Mouse (Mus musculus): ENCODE results near the gene Prlhr. TPM values are rescaled to one million over a fixed set of nuclear protein-coding genes. Genes with fewer than 3 reads are reported as not detected.

Prlhr gene
- total RNA-seq (2022), result 1 to 10 TPM in 2 of 4 experiments, under 1 TPM in 2; 0.28 to 1.9 (median 1.1) TPM

DNA sequence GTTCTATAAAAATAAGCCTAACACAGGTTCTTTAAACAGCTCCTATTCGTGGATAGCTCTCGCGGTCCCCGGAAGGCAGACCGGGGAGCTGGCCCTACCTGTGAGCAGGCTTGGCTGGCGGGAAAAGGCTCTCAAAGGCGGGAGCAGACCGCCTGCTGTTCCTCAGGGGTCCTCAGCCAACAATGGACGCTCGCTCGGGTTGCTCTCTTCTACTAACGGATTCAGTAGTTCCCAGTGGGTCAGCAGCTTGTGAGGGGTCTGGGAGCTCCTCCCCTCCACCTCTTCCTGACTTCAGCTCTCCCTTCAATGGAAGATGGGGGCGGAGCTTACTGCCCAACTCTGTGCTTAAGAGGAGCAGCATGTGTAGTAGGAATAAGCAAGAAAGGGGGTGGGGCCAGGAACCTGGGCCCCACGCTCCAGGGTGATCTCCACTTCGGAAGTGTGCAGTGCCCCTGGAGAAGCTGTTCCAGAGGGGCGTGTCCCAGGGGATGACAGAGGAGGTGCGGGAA, at the start of gene Prlhr:
TSS of gene Prlhr (minus strand) at position 51 of the 509 bp plus-strand sequence.
- DNase-seq, result no peak

DNA sequence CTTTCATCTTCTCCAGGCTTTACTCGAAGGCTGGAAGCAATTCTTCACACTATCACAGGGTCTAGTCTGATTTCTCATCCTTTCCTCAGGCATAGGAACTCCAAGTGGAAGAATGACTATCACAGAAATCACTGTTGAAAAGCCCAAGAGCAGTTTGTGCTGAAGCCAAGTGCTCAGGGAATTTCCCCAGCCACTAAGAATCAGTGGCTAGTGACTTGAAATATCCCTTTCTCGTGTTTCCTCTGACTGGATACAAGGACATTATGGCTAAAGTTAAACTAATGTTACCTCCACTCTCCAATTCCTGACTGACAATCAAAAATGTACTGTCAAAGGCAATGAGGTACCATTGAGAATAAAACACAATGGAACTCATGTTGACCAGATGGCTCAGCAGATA, 47.0 kb upstream of the Prlhr start:
- DNase-seq, result no peak

DNA sequence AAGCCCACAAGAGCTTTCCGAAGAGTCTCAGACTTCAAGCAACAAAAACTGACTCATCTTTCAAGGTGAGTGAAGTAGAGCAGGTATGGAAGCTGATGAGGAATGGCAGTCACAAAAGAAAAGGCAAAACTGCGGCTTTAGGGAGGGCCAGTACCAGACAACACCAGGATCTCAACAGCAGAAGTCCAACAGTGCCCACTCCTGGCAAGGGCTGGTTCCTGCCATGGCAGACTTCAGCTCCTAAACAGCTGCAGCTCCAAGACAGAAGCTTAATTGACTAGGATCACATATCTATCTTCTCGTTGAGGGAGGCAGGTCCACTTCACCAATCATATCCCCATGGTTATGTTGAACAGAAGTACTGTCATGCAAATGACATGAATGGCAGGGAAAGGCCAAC, 45.3 kb upstream of the Prlhr start:
- no peak for DNase-seq

DNA sequence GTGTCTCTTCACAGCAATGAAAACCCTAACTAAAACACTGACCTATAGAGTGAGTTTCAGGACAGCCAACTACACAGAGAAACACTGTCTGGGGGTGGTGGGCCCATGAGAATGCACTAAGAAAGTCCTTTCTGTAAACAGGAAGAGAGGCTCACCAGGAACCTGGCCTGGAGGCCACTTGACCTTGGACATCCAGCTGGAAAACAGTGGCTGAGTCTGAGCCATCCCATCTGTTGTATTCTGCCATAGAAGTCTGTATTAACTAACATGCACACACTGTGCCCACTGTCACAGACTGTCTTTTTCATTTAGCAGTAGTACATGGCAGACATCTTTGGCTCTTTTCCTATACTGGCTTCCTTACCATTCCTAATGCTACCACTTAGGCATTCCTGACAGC, 32.1 kb upstream of the Prlhr start:
- no peak for DNase-seq

DNA sequence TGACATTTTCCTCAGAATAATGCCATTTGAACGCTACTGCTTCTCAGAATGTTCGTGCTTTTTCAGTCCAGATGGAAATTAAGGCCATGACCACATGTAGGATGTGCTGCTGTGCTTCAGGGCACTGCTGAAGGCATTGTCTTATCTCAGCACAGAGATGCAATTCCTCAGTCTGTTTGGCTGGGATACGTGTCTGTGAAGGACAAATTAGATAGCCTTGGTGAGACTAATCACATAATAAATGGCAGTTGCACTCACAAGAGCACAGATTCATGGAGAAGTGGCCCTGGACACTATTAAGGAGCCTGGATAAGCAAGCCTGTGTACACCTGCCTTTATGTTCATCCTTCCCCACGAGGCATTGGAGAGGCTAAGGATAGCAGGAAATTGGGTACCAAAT, 29.1 kb upstream of the Prlhr start:
- DNase-seq, result peak; percentile 6

DNA sequence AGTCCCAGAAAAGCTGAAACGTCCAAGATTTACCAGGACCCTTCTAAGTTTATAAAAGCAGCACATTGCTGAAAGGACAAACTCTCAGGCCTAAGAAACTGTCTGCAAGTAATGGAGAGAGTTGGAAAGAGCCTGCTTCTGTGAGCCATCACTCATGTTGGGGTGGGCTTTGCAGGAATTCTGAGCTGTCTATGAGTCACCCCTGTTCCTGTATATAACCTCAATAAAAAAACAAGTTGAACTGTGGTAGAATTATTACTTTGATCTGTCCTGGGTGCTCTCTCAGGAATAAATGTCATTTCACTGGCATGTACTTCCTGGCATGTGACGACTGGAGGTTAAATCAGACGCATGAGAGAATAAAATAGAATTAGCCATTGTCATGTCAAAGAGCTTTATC, 27.7 kb upstream of the Prlhr start:
- DNase-seq, result no peak

DNA sequence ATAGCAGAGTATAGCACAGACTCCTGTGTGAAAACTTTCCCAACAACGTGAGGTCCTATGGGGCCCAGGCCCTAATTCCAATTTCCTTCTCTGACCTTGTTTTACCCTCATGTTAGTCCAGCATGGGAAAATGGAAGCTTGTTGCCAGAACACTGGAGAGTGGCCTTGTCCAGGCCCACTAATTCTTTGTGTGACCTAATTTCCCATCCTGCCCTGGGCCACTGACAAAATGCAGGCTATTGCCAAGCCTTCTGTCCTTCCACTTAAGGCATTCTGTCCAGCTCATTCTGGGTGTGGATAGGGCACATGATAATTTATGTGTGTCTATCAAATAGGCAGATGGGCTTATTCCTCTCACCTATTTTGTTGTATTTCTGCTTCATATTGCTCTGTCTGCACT, 21.5 kb upstream of the Prlhr start:
- peak; percentile 67 for DNase-seq

DNA sequence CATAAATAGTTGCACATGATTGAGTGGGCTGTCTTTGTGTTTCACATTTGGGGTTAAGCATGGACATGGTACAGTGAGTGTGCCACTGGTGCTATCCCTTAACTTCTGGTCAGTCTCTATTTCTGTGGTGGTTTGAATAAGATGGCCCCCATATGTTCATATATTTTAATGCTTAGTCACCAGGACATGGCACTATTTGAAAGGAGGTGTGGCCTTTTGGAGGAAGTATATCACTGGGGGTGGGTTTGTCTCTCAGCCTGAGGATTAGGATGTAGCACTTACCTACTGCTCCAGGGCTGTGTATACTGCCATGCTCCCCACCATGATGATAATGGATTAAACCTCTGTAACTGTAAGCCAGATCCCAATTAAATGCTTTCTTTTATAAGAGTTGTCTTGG, 17.2 kb upstream of the Prlhr start:
- DNase-seq, result no peak

DNA sequence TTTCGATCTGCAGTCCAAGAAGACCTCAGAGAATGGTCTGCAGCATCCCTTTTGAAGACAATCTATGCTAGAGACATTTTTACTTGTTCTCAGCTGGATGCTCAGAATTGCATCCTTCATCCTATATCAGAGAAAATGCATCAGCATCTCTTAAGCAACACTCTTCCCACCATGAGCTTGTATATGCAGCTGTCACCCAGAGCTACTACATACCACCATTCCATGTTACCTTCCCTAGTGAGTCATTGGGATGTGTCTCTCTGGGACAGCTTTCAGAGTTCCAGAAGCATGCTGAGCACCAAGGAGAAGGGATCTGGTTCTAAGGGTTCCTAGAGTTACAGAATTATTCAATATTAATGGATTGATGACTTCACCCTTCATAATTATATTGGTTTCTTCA, 10.8 kb upstream of the Prlhr start:
- DNase-seq, result no peak

DNA sequence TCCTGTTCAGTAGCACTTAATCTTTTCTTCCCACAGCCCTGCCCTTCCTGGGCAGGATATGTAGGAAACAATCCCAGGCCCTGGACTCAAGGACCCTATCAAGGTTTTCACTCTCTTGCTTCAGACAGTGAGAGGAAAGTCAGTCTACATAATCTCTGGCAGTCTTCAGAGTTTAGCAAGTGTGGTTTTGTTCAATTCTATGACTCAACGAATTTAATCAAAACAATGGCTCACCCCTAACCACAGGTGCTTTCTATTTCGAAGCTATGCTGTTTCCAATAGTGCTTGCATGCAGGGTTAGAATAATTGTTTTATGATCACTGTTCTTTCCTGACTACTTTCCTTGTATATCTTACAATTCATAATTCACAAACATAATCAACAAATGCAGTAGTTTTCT, 9.7 kb upstream of the Prlhr start:
- no peak for DNase-seq

DNA sequence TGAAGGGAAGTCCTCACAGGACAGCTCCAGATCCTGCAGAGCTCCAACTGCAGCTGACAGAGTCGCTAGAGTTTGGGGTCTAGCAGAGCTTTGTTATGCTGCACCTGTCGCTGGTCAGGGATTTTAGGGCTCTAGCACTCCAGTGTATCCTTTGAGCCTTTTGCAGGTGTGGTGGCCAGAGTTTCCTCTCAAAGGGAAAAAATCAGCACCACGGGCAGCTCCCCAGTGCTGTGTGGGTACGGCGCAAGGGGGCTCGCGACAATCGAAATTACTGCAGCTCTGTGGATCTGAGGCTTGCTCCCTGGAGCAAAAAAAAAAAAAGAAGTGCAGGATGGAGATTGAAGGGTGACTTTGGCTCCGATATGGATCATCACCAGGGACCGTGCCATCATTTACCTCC, 742 bp upstream of the Prlhr start:
- no peak for DNase-seq

DNA sequence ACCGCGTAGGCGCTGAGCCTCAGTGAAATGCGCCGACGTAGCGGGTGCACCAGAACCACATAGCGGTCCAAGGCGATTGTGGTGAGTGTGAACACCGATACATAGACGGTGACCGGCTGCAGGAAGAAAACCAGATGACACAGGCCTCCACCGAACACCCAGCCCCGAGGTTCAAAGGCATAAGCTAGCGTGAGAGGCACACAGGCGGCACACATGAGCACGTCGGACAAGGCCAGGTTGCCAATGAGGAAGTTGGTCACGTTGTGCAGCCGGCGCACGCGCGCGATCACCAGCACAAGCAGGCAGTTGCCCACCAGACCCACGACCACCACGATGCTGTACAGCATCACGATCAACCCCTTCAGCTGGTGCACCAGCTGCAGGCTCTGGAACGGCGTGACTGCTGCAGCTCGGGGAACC, 506 bp downstream of the Prlhr start:
- no peak for DNase-seq

DNA sequence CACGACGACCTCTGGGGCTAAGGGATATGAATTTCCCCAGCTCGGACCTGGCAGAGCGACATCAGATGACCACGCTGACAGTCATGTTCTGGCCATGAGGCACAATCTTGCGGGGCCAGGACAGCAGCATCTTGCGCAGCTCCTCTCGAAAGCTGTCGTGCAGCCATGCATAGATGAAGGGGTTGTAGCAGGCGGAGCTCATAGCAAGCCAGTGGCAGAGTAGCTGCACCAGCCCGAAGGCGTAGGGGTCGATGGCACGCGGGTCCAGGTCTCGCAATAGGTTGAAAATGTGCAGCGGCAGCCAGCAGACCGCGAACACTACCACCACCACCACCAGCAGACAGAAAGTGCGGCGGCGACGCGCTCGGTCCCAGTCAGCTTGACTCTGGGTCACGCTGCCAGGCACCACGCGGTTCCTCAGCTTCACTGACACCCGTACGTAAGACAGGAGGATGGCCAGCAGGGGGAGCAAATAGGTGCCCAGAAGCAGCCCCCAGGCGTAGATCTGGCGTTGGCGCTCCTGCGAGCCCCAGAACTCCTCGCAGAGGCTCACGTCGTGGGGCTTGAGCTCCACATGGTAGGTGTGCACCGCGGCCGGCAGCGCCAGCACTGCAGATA, 1.0 kb downstream of the Prlhr start:
- peak; percentile 50 for DNase-seq

DNA sequence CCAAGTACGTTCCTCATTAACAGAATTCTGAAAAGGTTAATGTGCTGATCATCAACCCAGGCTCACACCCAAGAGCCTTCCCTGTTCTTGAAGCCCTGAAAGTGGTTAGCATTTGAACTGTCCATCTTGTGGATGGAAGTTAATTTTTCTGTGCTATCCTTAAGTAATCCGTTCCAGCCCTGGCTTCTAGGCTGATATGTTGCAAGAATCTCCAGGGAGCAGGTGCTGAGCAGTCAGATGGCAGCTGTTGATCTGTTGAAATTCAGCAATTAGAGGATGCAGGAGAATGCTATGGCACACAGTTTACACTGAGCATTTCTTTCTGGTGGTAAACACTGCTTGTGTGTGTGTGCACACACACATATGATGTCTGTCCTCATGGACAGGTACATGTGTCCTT, 2.4 kb downstream of the Prlhr start:
- DNase-seq, result no peak

DNA sequence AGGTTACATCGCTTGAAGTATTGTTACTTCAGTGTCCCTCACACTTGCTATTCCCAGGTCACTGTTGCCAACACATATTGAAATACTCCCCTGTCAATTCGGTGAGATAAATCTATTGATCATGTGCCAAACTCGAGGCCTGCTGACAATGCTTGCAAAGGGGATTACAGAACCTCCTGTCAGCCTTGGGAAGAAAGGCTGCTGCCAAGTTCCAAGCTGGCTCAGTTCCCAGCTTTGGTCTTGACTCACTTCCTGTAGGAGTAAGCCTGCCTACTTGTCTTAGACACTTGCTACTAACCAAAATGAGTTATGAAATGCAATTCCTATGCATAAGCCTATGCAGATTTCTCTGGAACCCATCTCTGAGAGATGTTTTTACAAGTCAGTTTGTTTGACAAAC, 4.2 kb downstream of the Prlhr start:
- DNase-seq, result peak; percentile 88

DNA sequence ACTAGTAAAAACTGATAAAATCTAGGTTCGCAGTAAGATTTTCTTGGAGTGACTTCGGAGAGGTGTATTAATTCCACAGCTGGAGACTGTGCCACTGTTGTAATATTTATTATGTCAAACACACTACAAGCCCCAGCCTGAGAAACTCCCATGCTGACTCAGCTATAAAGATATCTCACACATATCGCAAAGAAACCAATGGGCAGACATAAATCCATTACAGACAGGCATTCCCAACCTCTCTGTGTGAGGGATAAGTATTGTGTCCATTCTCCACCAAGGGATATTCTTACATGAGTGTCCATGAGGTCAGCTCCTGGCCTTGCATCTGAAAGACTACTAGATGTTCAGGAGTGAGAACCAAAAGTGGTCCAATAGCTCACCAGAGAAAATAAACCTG, 4.7 kb downstream of the Prlhr start:
- DNase-seq, result no peak

DNA sequence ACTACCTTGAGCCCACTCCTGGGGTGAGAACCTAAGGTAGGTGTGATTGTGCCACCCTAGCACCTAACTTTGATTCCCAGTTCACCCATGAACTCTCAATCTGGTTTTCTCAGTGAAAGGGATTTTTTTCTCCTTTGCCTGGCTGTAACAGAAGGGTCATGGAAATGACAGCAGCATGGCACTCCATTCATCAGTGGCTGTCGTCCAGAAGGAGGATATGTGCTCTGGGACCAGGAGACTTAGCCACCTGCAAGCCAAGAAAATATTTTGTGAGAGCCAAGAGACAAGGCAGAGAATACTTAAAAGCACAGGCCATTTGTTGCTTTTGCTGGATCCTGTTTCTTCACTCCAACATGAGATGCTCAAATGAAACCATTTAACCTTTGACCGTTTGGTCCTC, 6.6 kb downstream of the Prlhr start:
- no peak for DNase-seq

DNA sequence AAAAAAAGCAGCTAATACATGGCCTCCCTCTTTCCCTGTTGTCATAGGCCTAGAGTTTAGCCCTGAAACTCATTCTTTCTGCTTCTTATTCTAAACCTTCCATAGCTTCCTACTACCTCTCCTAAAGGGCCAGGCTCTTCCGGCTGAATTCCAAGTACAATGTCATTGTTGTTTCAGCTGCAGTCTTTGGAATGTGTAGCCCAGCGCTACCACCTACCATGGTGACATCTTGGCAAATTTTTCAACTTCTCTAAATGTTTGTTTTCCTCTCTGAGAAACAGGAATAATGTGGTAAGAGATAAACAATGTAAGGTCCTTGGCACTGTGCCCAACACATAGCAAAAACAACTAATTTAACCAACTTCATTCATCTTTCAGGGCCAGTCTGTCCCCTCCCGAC, 8.4 kb downstream of the Prlhr start:
- no peak for DNase-seq

DNA sequence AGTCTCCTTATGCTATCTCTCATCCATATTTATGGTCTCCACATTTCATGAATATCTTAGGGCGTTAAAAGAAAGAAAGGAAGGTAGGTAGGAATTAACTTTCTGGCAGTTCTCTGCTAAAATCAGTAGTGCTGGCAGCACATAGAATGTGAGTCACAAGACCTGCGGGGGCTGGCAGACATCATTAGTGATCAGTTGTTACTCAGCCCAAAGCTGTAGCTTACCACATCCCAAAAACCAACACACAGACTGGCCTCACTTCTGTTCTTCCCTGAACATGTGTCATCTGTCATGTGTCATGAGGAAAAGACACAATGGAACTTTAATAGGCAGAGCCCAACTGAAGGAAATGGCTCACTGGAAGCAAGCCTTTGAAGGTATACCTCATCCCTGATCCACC, 9.0 kb downstream of the Prlhr start:
- DNase-seq, result no peak

DNA sequence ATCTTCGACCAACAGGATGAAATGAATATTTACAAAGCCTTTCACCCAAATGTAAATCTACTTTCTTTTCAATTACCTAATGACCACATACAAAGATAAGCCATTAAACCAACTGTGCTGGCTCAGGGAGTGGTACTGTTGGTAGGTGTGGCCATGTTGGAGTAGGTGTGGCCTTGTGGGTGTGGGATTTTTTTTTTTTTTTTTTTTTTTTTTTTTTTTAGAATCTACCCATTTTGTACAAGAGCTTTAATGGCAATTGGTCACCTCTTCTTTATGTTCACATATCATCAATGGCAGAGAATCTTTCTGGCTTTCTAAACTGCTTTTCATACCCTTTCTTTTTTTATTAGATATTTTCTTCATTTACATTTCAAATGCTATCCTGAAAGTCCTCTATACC, 12.3 kb downstream of the Prlhr start:
- DNase-seq, result no peak

DNA sequence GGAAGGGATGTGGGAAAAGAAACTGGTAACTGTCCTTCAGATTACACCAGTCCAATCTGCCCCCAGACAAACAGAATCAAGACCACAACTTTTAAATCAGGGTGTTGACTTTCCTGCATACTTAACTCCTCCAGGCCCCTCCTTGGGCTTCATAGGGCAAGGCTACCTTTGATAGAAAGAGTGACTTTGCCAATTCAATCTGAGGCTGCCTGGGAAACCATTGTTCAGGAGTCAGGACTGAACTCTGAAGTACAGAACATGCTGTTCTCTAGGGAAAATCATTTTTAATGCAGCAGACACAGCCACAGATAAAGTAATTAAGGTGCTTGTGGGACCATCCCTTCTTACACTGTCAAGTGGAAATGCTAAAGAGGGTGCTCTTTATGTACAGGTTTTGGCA, 27.6 kb downstream of the Prlhr start:
- no peak for DNase-seq

DNA sequence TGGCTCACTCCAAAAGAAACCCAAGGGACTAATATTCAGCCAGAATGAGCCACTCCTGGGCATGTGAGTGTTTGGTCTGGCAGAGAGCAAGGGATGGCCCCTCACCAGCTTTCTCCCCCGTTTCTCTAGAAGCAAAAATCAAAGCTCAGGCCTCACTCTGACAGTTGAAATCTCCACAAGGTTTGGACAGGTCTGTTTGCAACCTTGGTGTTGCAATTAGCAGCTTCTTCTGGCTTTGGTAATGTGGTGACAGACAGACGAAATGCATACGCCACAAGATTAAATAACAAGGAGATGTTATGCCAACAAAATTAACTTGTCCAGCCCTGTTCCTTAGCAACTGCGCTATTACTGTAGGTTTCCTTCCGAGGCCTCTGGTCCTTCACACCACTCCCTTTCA, 28.0 kb downstream of the Prlhr start:
- no peak for DNase-seq

DNA sequence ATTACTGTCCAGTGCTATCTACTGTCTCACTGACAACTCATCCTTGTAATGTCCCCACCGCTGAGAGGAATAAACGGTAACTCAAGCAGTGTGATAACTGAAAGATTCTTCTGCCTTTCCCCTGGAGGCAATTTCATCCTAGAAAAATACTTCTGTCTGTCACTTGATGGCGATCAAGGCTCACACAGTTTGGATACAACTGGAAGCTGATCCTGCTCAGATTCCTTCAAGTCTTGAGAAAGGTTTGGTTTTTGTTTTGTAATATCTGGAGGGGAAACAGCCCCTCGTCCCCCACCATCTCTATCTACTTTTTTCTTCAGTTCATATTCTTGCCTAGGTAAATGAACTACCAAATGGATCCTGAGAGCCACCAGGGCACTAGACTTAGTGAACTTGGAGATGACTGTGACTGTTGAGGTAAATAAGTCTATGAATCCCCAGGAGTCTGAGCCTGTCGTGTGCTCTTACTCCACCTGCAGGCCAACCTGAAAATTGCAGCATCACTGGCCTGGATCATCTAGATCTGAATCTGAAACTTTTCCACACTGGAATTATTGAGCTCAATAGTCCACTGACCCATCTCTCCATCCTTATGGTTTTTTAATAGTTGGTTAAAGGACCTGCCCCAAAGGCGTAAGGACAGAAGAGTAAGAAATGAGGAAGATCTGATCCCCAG, 30.4 kb downstream of the Prlhr start:
- no peak for DNase-seq

DNA sequence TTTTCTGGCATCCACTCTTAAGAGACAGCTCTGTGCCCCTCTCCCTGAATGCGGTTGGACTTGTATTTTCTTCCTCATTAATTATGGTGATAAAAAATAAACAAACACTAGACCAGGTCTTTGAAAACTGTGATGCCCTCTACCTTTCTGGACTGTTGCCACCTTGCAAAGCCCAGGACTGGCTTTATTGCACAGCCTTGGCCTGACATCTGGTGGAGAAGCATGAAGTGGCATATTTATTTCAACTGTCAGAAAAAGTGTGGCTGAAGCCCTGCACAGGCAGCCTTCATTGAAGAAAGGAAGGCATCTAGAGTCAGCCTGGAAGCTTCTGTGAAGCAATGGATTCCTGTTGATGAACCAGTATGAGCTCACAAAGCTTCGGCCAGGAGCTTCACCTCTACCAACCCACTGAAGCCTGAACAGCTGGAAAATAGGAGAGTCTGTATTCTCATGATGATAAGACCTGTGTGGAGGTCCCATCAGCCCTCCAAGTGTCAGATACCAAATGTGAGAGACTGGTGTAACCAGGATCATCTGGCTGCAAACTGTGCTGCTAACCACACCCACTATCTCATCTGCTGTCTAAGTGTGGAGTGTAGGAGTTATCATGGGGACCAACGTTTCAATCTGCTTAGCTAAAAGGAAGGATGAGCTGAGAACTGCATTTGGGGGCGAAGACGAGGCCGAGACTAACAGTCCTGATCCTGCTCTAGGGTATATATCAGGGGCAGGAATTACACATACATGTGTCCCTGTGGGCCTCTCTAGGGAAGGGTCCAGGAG, 35.6 kb downstream of the Prlhr start:
- DNase-seq, result no peak
